Mouse (Mus musculus) erythroblast, embryonic 14.5 days (primary cell): ENCODE results near the gene Iqcn. TPM values are rescaled to one million over a fixed set of nuclear protein-coding genes. Genes with fewer than 3 reads are reported as not detected.
A peak's percentile ranks its signal among the peaks of the same experiment; 100 is the strongest.

ENCODE experiments used
- H3K27me3 ChIP-seq: 2 replicates; pipeline ENCODE4 v1.6.1; 2012; ENCODE audit warnings: inconsistent platforms; ENCODE audit not compliant: control insufficient read depth
- H3K36me3 ChIP-seq: 2 replicates; pipeline ENCODE4 v1.6.1; 2012; ENCODE audit warnings: mild to moderate bottlenecking, inconsistent platforms; ENCODE audit not compliant: control insufficient read depth
- H3K4me1 ChIP-seq: 2 replicates; pipeline ENCODE4 v1.6.1; 2012; ENCODE audit warnings: inconsistent platforms; ENCODE audit not compliant: control insufficient read depth
- H3K4me3 ChIP-seq: replicated peaks from 2 replicates; pipeline ENCODE3; 2012; ENCODE audit warnings: moderate library complexity, mild to moderate bottlenecking, inconsistent platforms
- H3K9me3 ChIP-seq: 2 replicates; pipeline ENCODE4 v1.6.1; 2012; ENCODE audit warnings: low read length, inconsistent platforms, mixed read lengths; ENCODE audit not compliant: control insufficient read depth
- GATA1 ChIP-seq: IDR thresholded peaks from 2 replicates; pipeline ENCODE4 v1.6.1; 2012; ENCODE audit warnings: low read length, inconsistent platforms, mixed read lengths
- TAL1 ChIP-seq: IDR thresholded peaks from 3 replicates; pipeline ENCODE4 v1.6.1; 2012; ENCODE audit warnings: low read length, inconsistent platforms, mixed read lengths
- polyA plus RNA-seq: library from polyadenylated mRNA; stranded (reverse); fragments of >175 nt; gene quantifications from 2 replicates; pipeline ENCODE4 v1.2.3, GENCODE M21; 2012

The Iqcn gene
- polyA plus RNA-seq, 1 experiment = not detected

- no peaks in the 10 kb centered on the region for H3K36me3 ChIP-seq
- no peaks in the 10 kb centered on the region for H3K9me3 ChIP-seq
- no peak overlapping the region for H3K4me3 ChIP-seq
- TF ChIP-seq GATA1 (no peak), TAL1 (no peak)
- H3K27me3 ChIP-seq = peaks cover 10% of the 10 kb centered on the region
- peaks cover 6% of the 10 kb centered on the region for H3K4me1 ChIP-seq
Observed at GRCm38 (mm10) chr8:70719796-70720270, 16.6 kb downstream of the Iqcn start.

DNA sequence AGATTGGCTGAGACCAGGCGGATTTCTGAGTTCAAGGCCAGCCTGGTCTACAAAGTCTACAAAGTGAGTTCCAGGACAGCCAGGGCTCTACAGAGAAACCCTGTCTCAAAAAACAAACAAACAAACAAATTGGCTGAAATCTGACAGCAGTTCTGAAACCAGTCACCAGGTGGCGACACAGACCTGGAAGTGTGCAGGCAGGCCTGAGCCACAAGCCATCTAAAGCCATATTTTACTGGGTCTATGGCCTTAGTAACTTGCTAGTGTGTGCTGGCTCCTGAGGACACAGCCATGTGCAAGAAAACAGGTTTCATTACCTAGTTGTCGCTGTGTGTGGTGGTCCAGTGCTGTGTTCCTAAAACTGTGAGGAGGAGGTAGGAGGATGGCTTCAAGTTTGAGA is 17.5 kb downstream of the Iqcn start:
- Histone ChIP-seq H3K27me3 (peaks cover 10% of the 10 kb centered on the region), H3K4me3 (no peak overlapping the region), H3K36me3 (no peaks in the 10 kb centered on the region), H3K9me3 (no peaks in the 10 kb centered on the region), H3K4me1 (peaks cover 6% of the 10 kb centered on the region)
- TF ChIP-seq GATA1 = no peak
- TF ChIP-seq TAL1 = no peak

DNA sequence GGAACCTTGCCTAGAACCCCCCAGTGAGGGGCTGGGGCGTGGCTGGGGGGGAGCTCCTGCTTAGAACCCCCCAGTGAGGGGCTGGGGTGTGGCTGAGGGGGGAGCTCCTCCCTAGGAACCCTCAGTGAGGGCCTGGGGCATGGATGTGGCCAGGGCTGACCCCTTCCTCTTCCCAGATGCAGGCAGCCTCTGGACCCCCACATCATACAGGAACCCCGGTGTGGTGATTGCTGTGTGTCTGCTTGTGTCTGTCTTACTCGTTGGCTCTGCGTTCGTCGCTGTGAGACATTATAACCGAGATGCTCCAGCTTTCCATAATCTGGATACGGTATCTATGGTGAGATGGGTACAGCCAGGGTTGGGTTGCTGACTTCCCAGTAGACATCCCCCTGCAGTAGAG is 18.3 kb downstream of the Iqcn start:
- Histone ChIP-seq H3K27me3 (peaks cover 12% of the 10 kb centered on the region), H3K4me3 (no peak overlapping the region), H3K36me3 (no peaks in the 10 kb centered on the region), H3K4me1 (peaks cover 6% of the 10 kb centered on the region), H3K9me3 (no peaks in the 10 kb centered on the region)
- TF ChIP-seq GATA1 = no peak
- no peak for TF ChIP-seq TAL1

DNA sequence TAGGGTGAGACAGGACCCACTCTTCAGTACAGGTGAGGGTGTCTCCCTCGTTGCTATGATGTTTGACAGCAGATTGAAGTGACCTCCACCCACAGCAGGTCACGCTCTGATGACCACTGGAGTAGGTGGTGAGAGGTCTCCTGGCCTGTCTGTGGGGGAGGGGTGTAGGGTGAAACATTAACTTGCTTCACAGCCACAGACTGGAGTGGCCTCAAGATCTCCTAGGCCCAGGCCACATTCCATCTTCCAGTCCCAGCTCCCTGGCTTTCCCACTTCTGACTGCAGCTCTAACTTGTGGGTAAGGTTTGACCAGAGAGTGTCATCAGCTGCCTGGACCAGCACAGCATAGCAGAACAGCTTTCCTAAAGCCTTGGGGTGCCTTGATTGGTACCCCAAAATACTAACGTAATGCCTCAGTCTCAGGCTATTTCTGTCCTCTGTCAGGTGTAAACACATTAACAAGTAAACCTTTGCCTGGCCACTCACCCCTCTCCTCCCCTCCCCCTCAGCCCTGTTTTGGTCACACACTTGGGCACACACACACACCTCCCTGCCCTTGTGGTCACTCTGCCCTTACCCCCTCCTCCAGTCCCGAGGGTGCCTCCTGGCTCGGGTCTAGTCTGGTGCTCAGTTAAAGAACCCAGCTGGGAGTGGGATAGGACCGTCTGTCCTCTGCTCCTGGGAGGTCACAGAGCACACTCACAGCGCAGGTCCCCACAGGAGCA is 20.4 kb downstream of the Iqcn start, which contains the start of gene Pde4c:
Gene Pde4c, plus strand, starts transcription at position 235 of the 725 bp plus-strand sequence.
- Histone ChIP-seq H3K36me3 (no peaks in the 10 kb centered on the region), H3K4me3 (peak within 1 kb of the TSS; percentile 34), H3K4me1 (peaks cover 2% of the 10 kb centered on the region), H3K27me3 (peaks cover 27% of the 10 kb centered on the region), H3K9me3 (no peaks in the 10 kb centered on the region)
- no peak for TF ChIP-seq GATA1
- no peak for TF ChIP-seq TAL1

GRCm38 (mm10) chr8:70724216-70724615 is 21.0 kb downstream of the Iqcn start:
- Histone ChIP-seq H3K4me3 (peak overlapping the region; percentile 10), H3K9me3 (no peaks in the 10 kb centered on the region), H3K36me3 (no peaks in the 10 kb centered on the region), H3K27me3 (peaks cover 32% of the 10 kb centered on the region), H3K4me1 (peaks cover 2% of the 10 kb centered on the region)
- TF ChIP-seq GATA1 = no peak
- no peak for TF ChIP-seq TAL1

- Histone ChIP-seq H3K9me3 (no peaks in the 10 kb centered on the region), H3K4me1 (peaks cover 7% of the 10 kb centered on the region), H3K4me3 (no peak overlapping the region), H3K27me3 (peaks cover 39% of the 10 kb centered on the region), H3K36me3 (no peaks in the 10 kb centered on the region)
- TF ChIP-seq TAL1 (no peak), GATA1 (no peak)
Observed at GRCm38 (mm10) chr8:70725792-70726447, 22.7 kb downstream of the Iqcn start.

GRCm38 (mm10) chr8:70726721-70727120 is 23.5 kb downstream of the Iqcn start:
- Histone ChIP-seq H3K9me3 (no peaks in the 10 kb centered on the region), H3K4me1 (peaks cover 7% of the 10 kb centered on the region), H3K27me3 (peaks cover 44% of the 10 kb centered on the region), H3K4me3 (no peak overlapping the region), H3K36me3 (no peaks in the 10 kb centered on the region)
- TF ChIP-seq GATA1 (no peak), TAL1 (no peak)

- Histone ChIP-seq H3K9me3 (no peaks in the 10 kb centered on the region), H3K36me3 (no peaks in the 10 kb centered on the region), H3K4me1 (peaks cover 7% of the 10 kb centered on the region), H3K27me3 (peaks cover 51% of the 10 kb centered on the region), H3K4me3 (peak overlapping the region; percentile 23)
- TF ChIP-seq GATA1 = no peak
- TF ChIP-seq TAL1 = no peak
Observed at GRCm38 (mm10) chr8:70729808-70730475, 26.7 kb downstream of the Iqcn start.

DNA sequence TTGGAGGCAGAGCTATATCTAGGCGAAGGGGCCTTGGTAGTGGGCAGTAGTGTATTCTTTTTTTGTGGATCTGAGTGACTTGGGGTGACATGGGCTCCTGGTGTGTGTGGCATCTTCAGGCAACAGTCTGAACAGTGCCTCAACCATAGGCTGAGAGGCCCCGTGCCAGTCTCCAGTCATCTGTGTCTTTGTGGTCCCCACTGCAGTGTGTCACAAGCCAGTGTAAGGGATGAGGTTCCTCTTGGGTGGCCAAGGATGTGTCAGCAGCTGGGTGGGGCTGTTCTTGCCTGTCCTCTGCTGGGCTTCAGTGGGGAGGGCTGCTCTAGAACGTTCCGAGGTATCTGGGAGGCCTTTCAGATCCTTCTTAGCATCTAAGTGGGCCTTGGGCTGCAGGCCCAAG is 27.7 kb downstream of the Iqcn start:
- Histone ChIP-seq H3K27me3 (peaks cover 54% of the 10 kb centered on the region), H3K4me3 (no peak overlapping the region), H3K36me3 (no peaks in the 10 kb centered on the region), H3K9me3 (no peaks in the 10 kb centered on the region), H3K4me1 (peaks cover 7% of the 10 kb centered on the region)
- TF ChIP-seq GATA1 (no peak), TAL1 (no peak)
